Mouse (Mus musculus): Measurements from ENCODE around the gene Stk16. TPM values are rescaled to one million over a fixed set of nuclear protein-coding genes. Genes with fewer than 3 reads are reported as not detected.

Stk16 gene
- 138 and 148 TPM in 2 replicates for polyA plus RNA-seq (2015; fragmentation: Nextera tagmentation; extraction: Ambion mirVana)

DNA sequence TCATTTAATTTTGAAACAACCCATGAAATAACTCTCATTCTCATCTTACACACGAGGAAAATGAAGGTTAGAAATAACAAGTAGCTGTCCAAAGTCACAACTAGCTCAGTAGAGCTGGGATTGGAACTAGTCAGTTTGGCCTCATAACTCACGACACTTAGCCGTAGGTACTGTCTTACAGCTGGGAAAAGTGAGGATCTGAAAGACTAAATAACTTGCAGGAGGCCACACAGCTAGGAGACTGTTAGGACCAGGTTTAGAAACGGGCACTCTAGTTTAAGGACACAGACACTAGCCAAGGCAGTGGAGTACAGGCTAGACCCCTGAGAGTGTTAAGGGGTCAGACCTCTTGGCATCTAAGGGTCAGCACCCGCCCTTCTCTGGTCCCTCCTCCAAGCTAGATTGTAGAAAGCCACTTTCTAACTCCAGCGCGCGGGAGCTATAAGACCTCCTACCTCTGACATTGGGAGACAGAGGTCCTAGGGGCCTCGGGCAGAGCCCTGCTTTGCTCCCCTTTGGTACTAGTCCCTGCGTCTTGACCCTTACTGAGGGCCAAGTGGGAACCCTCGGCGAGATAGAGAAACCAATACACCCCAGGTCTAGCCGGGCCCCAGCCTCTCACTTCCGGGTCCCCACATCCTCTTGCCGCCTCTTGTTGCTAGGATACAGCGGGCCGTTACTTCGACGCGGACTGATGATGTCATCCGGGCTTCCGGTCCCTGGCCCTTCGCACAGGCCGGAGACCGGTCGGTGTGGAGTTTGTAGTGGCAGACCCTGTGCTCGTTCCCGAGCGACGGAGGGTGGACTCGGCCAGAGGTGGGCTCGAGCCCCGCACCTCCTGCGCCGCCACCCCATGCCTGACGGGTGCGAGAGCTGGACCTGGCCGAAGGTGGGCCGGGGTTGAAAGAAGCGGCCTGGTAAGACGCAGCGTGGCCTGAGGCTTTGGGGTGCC, at the start of gene Stk16, which contains the start of gene Glb1l:
TSS of gene Stk16 (plus strand) at position 703 of the 952 bp plus-strand sequence.
TSS of gene Glb1l (minus strand) at position 678 of the 952 bp plus-strand sequence.
- WGBS: 6% methylated on average over 42 of the region's 42 CpGs
- H3K27ac ChIP-seq: no peak within 1 kb of the TSS

DNA sequence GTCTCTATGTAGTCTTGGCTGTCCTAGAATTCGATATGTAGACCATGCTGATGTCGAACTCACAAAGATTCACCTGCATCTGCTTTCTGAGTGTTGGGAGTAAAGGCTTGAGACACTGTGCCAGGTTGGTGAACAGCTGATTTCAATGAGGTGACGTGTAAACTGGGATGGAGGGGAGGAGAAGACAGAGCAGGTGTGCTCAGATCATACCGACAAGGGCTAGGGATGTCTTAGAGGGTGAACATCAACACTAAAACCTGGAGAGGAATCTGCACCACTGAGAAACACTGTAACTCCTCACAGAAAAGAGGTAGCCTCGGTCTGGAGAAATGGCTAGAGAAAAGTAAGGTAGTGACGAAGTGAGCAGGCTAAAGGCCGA, 42.6 kb upstream of the Stk16 start:
- peaks cover 9% of the 10 kb centered on the region for H3K4me1 ChIP-seq
- H3K36me3 ChIP-seq: peaks cover 34% of the 10 kb centered on the region
- no peaks in the 10 kb centered on the region for H3K9me3 ChIP-seq
- peak overlapping the region; percentile 70 for H3K9ac ChIP-seq
- 10% methylated on average over 7 of the region's 7 CpGs for WGBS
- peak overlapping the region; percentile 80 for H3K4me2 ChIP-seq (replicated peaks)
- H3K4me3 ChIP-seq: peak overlapping the region; percentile 70
- peak overlapping the region; percentile 86; the same call in 1 of the 2 replicates for H3K27ac ChIP-seq
- H3K27me3 ChIP-seq: no peaks in the 10 kb centered on the region
- ATAC-seq (ENCODE audit: low FRiP score, low read depth): no peak; the same call in 1 of the 2 replicates

More for the DNA sequence above, at the start of gene Stk16, which contains the start of gene Glb1l:
- H3K4me2 ChIP-seq (replicated peaks): peak within 1 kb of the TSS; percentile 97
- peaks cover 32% of the 10 kb centered on the region for H3K4me1 ChIP-seq
- H3K9ac ChIP-seq: peak within 1 kb of the TSS; percentile 95
- H3K36me3 ChIP-seq: peaks cover 35% of the 10 kb centered on the region
- H3K27me3 ChIP-seq: peaks cover 4% of the 10 kb centered on the region
- peak within 1 kb of the TSS; percentile 95 for H3K4me3 ChIP-seq
- peak; percentile 95 for ATAC-seq (ENCODE audit: low FRiP score, low read depth)
- no peaks in the 10 kb centered on the region for H3K9me3 ChIP-seq

DNA sequence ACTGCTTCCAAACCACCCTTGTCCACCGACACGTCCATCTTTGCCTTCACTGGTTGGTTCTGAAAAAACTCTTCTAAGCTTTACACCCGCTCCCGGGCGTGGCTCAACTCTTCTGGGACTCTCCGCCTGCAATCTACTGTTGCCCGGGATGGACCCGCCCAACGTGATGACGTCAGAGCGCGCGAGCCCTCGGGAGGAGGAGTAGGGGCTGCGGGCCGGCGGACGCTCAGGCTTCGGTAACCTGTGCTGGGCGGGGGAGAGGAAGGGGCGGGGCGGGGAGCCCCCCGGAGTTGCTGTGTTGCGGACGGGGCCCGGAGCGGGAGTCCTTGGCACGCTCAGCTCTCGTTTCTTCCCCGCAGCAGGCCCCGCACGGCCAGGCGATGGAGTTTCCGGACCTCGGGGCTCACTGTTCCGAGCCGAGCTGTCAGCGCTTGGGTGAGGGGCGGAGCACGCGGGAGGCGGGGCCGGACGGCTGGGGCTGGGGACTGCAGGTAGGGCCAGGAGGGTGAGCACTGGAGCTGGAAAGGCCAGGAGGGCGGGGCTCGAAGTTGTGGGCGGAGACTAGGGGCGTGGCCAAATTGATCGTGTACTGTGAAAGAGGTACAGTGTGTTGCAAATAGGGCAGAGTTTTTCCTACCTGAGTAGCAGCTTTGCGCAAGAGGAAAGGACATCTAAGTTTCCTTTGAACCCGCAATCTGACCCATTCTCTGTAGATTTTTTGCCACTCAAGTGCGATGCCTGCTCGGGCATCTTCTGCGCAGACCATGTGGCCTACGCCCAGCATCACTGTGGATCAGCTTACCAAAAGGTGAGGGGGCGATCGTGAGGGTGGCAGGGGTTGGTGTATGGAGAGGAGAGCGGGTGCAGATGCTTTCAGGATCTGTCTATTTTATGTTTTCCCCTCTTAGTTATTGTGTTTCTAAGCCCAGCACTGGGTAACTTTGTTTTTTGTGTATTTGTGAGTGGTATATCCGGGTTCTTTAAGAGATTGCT, 41.9 kb upstream of the Stk16 start, which contains the start of gene Zfand2b:
TSS of gene Zfand2b (plus strand) at position 175 of the 993 bp plus-strand sequence.
- H3K4me3 ChIP-seq: peak within 1 kb of the TSS; percentile 70
- H3K9me3 ChIP-seq: no peaks in the 10 kb centered on the region
- peak within 1 kb of the TSS; percentile 80 for H3K4me2 ChIP-seq (replicated peaks)
- peaks cover 41% of the 10 kb centered on the region for H3K36me3 ChIP-seq
- peak within 1 kb of the TSS; percentile 86 for H3K27ac ChIP-seq
- ATAC-seq (ENCODE audit: low FRiP score, low read depth): peak; percentile 98
- no peaks in the 10 kb centered on the region for H3K27me3 ChIP-seq
- peaks cover 9% of the 10 kb centered on the region for H3K4me1 ChIP-seq
- under 1% methylated on average over 57 of the region's 59 CpGs for WGBS
- H3K9ac ChIP-seq: peak within 1 kb of the TSS; percentile 70

DNA sequence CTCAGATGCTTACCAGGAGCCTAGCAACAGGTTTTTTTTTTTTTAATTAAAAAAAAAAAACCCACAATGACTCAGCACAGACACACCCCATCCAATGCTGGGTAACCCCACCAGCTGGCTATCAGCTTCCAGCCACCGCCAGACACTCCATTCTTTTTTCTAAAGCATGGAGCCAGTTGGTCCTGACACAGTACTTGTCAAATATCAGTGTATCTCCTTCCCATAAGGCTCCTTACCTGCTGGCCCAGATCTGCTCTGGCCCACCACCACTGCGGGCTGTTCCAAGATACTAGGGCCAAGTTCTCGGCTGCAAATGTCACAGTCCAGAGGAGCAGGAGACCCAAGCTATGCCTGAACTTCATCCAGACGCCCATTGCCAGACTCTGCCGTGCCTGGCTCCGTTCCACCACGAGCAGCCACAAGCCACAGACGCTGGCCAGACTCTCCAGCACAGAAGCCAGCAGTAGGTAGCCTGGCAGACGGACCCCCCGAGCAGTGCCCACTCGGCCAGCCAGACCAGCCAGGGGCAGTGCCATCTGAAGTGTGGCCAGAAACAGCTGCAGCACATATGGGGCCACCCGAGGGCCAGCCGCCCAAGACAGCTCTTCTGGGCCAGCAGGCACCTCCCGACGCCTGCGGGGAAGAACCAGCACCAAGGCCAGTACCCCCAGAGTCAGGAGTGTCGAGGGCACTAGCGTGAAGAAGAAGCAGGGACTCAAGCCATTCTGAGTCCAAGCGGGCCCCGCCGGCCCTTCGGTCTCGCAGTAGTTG, 31.1 kb upstream of the Stk16 start:
- Histone ChIP-seq H3K9me3 (no peaks in the 10 kb centered on the region), H3K27ac (no peak overlapping the region), H3K4me2 (replicated peaks) (peak overlapping the region; percentile 100), H3K4me3 (peak overlapping the region; percentile 63), H3K36me3 (peaks cover 68% of the 10 kb centered on the region), H3K9ac (peak overlapping the region; percentile 78), H3K27me3 (no peaks in the 10 kb centered on the region), H3K4me1 (peaks cover 18% of the 10 kb centered on the region)
- WGBS: 9% methylated on average over 23 of the region's 23 CpGs
- peak; percentile 38 for ATAC-seq (ENCODE audit: low FRiP score, low read depth)

DNA sequence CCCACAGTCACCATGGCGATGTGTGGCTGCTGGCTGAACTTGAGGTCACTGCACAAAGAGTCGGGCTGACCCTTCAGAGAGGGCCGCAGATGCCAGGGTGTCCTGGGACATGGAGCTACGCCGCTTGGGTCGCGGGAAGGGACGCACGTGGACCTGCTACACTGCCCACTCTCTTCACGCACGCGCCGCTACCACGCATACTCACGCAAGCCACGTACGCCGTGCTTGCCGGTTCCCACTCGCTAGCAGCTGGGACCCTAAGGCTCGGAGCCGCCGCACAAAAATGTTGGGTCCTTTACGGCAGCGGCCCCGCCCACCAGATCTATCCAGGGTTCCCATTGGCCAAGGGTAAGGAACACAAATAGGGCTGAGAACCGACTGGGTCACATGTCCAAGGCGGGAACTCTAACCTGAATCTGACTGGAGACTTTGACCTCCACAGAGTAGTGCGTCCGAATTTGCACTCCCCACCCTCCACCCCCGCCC, 30.5 kb upstream of the Stk16 start, which contains the start of gene Abcb6:
TSS of gene Abcb6 (minus strand) at position 288 of the 486 bp plus-strand sequence.
- H3K27ac ChIP-seq: no peak within 1 kb of the TSS
- H3K4me3 ChIP-seq: peak within 1 kb of the TSS; percentile 63
- H3K9me3 ChIP-seq: no peaks in the 10 kb centered on the region
- H3K36me3 ChIP-seq: peaks cover 70% of the 10 kb centered on the region
- no peaks in the 10 kb centered on the region for H3K27me3 ChIP-seq
- peak within 1 kb of the TSS; percentile 78 for H3K9ac ChIP-seq
- WGBS: under 1% methylated on average over 31 of the region's 31 CpGs
- peak within 1 kb of the TSS; percentile 100 for H3K4me2 ChIP-seq (replicated peaks)
- H3K4me1 ChIP-seq: peaks cover 18% of the 10 kb centered on the region
- peak; percentile 95 for ATAC-seq (ENCODE audit: low FRiP score, low read depth)

DNA sequence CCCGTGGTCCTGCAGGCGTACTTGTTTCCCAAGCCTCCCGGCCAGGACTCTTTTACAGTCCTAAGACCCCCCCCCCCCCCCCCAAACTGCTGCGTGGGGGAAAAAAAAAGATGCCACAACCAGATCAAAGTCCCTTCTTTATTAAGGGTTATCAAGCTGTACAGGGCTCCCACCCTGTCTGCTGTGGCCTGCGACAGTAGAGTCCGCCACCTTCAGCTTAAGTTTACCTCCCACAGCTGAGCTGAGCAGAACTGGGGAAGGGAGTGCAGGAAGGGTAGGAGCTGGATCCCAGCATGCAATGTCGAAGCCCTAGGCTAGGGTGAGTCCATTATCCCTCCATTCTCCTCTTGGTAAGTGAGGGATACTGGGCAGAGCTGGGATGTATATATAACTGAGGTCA, 29.9 kb upstream of the Stk16 start:
- no peak for ATAC-seq (ENCODE audit: low FRiP score, low read depth)
- Histone ChIP-seq H3K36me3 (peaks cover 70% of the 10 kb centered on the region), H3K27me3 (no peaks in the 10 kb centered on the region), H3K9ac (no peak overlapping the region), H3K27ac (no peak overlapping the region), H3K4me3 (peak overlapping the region; percentile 63), H3K4me1 (peaks cover 18% of the 10 kb centered on the region), H3K4me2 (replicated peaks) (peak overlapping the region; percentile 100), H3K9me3 (no peaks in the 10 kb centered on the region)
- WGBS: 41% methylated on average over 6 of the region's 7 CpGs

DNA sequence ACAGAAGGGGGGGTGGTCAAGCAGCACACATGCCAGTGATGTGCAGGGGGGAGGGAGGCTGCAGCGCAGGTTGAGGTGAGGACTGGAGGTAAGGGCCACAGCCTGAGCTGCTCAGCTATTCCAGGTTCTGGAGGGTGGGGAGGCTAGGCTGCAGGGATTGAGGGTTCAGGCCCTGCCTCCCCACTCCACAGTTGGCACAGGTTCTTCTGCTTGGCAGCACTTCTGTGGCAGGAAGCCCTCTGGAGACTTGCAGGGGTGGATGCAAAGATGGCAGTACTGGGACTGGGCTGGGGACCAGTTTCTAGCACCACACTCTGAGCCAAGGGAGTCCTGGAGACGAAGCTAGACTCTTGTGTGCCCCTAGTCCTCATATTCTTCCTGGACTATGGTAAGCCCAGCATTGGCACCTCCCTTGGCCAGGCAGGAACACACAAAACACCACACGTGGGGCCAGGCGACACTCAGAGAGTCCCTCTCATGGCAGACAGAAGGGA, 29.2 kb upstream of the Stk16 start:
- Histone ChIP-seq H3K27me3 (no peaks in the 10 kb centered on the region), H3K4me3 (no peak overlapping the region), H3K4me1 (peaks cover 18% of the 10 kb centered on the region), H3K36me3 (peaks cover 70% of the 10 kb centered on the region), H3K9me3 (no peaks in the 10 kb centered on the region), H3K27ac (no peak overlapping the region), H3K9ac (no peak overlapping the region), H3K4me2 (replicated peaks) (no peak overlapping the region)
- no peak for ATAC-seq (ENCODE audit: low FRiP score, low read depth)
- WGBS: 88% methylated on average over 4 of the region's 4 CpGs

DNA sequence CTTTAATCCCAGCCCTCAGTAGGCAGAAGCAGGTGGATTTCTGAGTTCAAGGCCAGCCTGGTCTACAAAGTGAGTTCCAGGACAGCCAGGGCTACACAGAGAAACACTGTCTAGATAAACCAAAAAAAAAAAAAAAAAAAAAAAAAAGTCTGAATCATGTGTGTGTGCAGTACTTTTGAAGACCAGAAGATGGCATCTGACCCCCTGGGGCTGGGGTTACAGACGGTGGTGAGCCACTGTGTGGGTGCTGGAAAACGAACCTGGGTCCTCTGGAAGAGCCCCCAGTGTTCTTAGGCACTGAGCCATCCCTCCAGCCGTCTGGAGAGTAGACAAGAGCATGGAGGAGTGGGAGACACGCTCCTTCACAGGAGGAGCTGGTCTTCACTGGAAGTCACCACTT, 28.5 kb upstream of the Stk16 start:
- ATAC-seq (ENCODE audit: low FRiP score, low read depth): no peak
- H3K27me3 ChIP-seq: no peaks in the 10 kb centered on the region
- no peak overlapping the region for H3K4me3 ChIP-seq
- 68% methylated on average over 4 of the region's 4 CpGs for WGBS
- H3K4me2 ChIP-seq (replicated peaks): no peak overlapping the region
- H3K27ac ChIP-seq: no peak overlapping the region
- no peak overlapping the region for H3K9ac ChIP-seq
- peaks cover 18% of the 10 kb centered on the region for H3K4me1 ChIP-seq
- no peaks in the 10 kb centered on the region for H3K9me3 ChIP-seq
- peaks cover 70% of the 10 kb centered on the region for H3K36me3 ChIP-seq

DNA sequence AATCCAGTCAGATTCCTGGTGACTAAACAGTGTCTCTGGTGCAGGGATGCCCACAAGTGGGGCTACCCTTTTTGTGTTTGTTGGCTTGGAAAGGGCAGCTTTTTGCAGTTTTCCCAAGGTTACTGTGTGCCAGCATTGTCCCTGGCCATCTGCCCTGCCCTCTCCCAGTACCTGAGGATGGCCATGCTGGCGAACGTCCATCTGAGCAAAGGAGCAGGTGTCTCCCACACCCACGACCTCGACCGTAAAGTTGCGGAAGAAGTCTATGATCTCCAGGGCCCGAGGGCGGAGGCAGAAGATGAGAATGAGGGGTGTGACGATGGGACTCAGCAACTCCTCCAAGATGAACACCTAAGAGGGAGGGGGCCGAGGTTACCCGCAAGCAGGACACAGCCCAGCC, 25.1 kb upstream of the Stk16 start:
- H3K36me3 ChIP-seq: peaks cover 80% of the 10 kb centered on the region

DNA sequence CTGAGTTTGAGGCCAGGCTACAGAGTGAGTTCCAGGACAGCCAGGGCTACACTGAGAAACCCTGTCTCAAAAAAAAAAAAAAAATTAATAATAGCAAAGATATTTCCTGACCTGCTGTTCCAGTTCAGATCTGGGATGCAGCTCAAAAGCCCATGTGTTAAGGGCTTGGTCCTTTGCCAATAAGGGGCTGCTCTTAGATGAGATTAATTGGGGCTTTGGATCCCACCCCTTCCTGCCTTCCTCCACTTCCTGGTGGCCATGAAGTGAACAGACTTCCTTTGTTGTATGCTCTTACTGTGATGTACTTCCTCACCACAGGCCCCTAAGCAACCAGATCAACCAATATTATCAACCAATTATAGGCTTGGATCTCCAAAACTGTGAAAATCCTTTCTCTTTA, 23.5 kb upstream of the Stk16 start:
- no peak for ATAC-seq (ENCODE audit: low FRiP score, low read depth)
- Histone ChIP-seq H3K27me3 (no peaks in the 10 kb centered on the region), H3K4me3 (no peak overlapping the region), H3K9me3 (no peaks in the 10 kb centered on the region), H3K27ac (no peak overlapping the region), H3K9ac (no peak overlapping the region), H3K4me2 (replicated peaks) (no peak overlapping the region), H3K36me3 (peaks cover 69% of the 10 kb centered on the region), H3K4me1 (peaks cover 12% of the 10 kb centered on the region)

More for the DNA sequence above, 25.1 kb upstream of the Stk16 start:
- no peak overlapping the region for H3K4me2 ChIP-seq (replicated peaks)
- no peak overlapping the region for H3K9ac ChIP-seq
- no peak overlapping the region for H3K27ac ChIP-seq
- no peak for ATAC-seq (ENCODE audit: low FRiP score, low read depth)
- no peak overlapping the region for H3K4me3 ChIP-seq
- peaks cover 8% of the 10 kb centered on the region for H3K4me1 ChIP-seq
- no peaks in the 10 kb centered on the region for H3K9me3 ChIP-seq
- 92% methylated on average over 11 of the region's 11 CpGs for WGBS
- H3K27me3 ChIP-seq: no peaks in the 10 kb centered on the region

All from limb, embryonic 13.5 days (tissue).